Mouse (Mus musculus) olfactory bulb, adult 2 months (tissue): Measurements from ENCODE around the gene Muc13.

Source experiments
- CTCF ChIP-seq: fragments of 200-500 bp; IDR thresholded peaks from 2 replicates; pipeline ENCODE4 v1.5.1; 2012; ENCODE audit warnings: low read depth, mild to moderate bottlenecking, low read length, moderate library complexity; ENCODE audit not compliant: insufficient read depth
- POLR2A ChIP-seq: fragments of 200-500 bp; IDR thresholded peaks from 2 replicates; pipeline ENCODE4 v1.6.1; 2012; ENCODE audit warnings: mild to moderate bottlenecking, low read depth, low read length, moderate library complexity; ENCODE audit not compliant: insufficient read depth

DNA sequence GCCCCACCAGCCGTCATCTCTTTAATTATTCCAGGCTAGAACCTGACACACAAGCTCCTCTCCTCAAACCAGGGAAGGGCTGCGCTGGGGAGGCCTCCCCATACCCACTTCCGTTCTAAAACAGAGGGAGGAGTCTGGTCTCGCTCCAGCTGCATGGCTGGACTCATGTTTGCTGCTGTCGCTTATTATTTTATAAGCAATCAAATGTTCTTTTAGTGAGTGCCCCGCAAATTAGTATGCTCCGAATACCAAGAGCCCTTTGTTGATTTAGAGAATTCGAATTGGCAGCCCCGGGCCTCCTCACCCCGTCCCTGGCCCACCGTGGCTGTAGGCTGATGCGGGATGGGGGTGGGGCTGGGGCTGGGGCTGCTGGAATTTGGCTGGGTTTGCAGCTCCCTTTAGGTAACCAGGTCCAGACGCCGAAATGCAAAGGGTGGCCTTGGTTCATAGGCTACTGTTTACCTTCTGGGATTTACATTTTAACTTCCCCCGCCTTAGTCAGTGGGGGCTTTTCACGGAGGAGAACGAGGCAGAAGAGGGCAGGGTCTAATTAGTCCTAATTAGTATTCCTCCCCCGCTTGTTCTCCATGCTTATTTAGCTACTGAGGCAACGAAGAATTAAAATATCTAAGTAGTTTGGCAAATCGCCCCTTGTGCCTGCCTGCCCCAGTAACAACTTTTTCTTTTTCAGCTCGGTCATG, 39.0 kb downstream of the Muc13 start:
- TF ChIP-seq POLR2A (no peak), CTCF (no peak)
